Mouse (Mus musculus): ENCODE data around the gene Mia2. TPM values are rescaled to one million over a fixed set of nuclear protein-coding genes. Genes with fewer than 3 reads are reported as not detected.
A peak's percentile ranks its signal among the peaks of the same experiment; 100 is the strongest.

Mia2 gene
- polyA plus RNA-seq, 1 experiment from 2014 or later = 58.2 TPM

- H3K4me2 ChIP-seq (replicated peaks) = no peak overlapping the region
- no peaks in the 10 kb centered on the region for H3K36me3 ChIP-seq
- no peaks in the 10 kb centered on the region for H3K27me3 ChIP-seq
- ATAC-seq (ENCODE audit: insufficient number of reproducible peaks, low FRiP score, low TSS enrichment, low read depth) = no peak
- H3K27ac ChIP-seq (replicated peaks) = no peak overlapping the region
- no peak overlapping the region for H3K9ac ChIP-seq
- no peaks in the 10 kb centered on the region for H3K4me1 ChIP-seq
- no peaks in the 10 kb centered on the region for H3K9me3 ChIP-seq (replicated peaks)
- no peak overlapping the region for H3K4me3 ChIP-seq (replicated peaks)
- 80% methylated on average over 6 of the region's 6 CpGs for WGBS
These were observed 10.3 kb downstream of the Mia2 start for GRCm38 (mm10) chr12:59105914-59106313.

- 80% methylated on average over 5 of the region's 5 CpGs for WGBS
- Histone ChIP-seq H3K9me3 (replicated peaks) (no peaks in the 10 kb centered on the region), H3K4me1 (no peaks in the 10 kb centered on the region), H3K4me2 (replicated peaks) (no peak overlapping the region), H3K27ac (replicated peaks) (no peak overlapping the region), H3K27me3 (no peaks in the 10 kb centered on the region), H3K36me3 (no peaks in the 10 kb centered on the region), H3K4me3 (replicated peaks) (no peak overlapping the region), H3K9ac (no peak overlapping the region)
- no peak for ATAC-seq (ENCODE audit: insufficient number of reproducible peaks, low FRiP score, low TSS enrichment, low read depth)
These were observed 10.9 kb downstream of the Mia2 start for GRCm38 (mm10) chr12:59106491-59106890.

GRCm38 (mm10) chr12:59107926-59108325 lies 12.3 kb downstream of the Mia2 start:
- Histone ChIP-seq H3K4me1 (no peaks in the 10 kb centered on the region), H3K4me3 (replicated peaks) (no peak overlapping the region), H3K9me3 (replicated peaks) (no peaks in the 10 kb centered on the region), H3K4me2 (replicated peaks) (no peak overlapping the region), H3K27me3 (no peaks in the 10 kb centered on the region), H3K27ac (replicated peaks) (no peak overlapping the region), H3K9ac (no peak overlapping the region), H3K36me3 (no peaks in the 10 kb centered on the region)
- no peak for ATAC-seq (ENCODE audit: insufficient number of reproducible peaks, low FRiP score, low TSS enrichment, low read depth)
- WGBS = 82% methylated on average over 4 of the region's 4 CpGs

- Histone ChIP-seq H3K9me3 (replicated peaks) (no peaks in the 10 kb centered on the region), H3K9ac (no peak overlapping the region), H3K4me2 (replicated peaks) (no peak overlapping the region), H3K4me3 (replicated peaks) (no peak overlapping the region), H3K36me3 (no peaks in the 10 kb centered on the region), H3K4me1 (no peaks in the 10 kb centered on the region), H3K27me3 (no peaks in the 10 kb centered on the region), H3K27ac (replicated peaks) (no peak overlapping the region)
- ATAC-seq (ENCODE audit: insufficient number of reproducible peaks, low FRiP score, low TSS enrichment, low read depth) = no peak
- 77% methylated on average over 3 of the region's 3 CpGs for WGBS
These were observed 21.6 kb downstream of the Mia2 start for GRCm38 (mm10) chr12:59117184-59117583.

- 78% methylated on average over 2 of the region's 2 CpGs for WGBS
- ATAC-seq (ENCODE audit: insufficient number of reproducible peaks, low FRiP score, low TSS enrichment, low read depth) = no peak
- no peak overlapping the region for H3K4me2 ChIP-seq (replicated peaks)
- no peaks in the 10 kb centered on the region for H3K4me1 ChIP-seq
- H3K27me3 ChIP-seq = no peaks in the 10 kb centered on the region
- no peaks in the 10 kb centered on the region for H3K36me3 ChIP-seq
- no peaks in the 10 kb centered on the region for H3K9me3 ChIP-seq (replicated peaks)
- no peak overlapping the region for H3K27ac ChIP-seq (replicated peaks)
- H3K4me3 ChIP-seq (replicated peaks) = no peak overlapping the region
- H3K9ac ChIP-seq = no peak overlapping the region
These were observed 29.8 kb downstream of the Mia2 start for GRCm38 (mm10) chr12:59125426-59125825.

- H3K9me3 ChIP-seq (replicated peaks) = no peaks in the 10 kb centered on the region
- peak overlapping the region; percentile 58; the same call in 1 of the 2 replicates for H3K27ac ChIP-seq (replicated peaks)
- H3K36me3 ChIP-seq = no peaks in the 10 kb centered on the region
- H3K9ac ChIP-seq = no peak overlapping the region
- ATAC-seq (ENCODE audit: insufficient number of reproducible peaks, low FRiP score, low TSS enrichment, low read depth) = no peak
- WGBS = 71% methylated on average over 10 of the region's 10 CpGs
- H3K4me3 ChIP-seq (replicated peaks) = no peak overlapping the region
- peaks cover 11% of the 10 kb centered on the region for H3K4me1 ChIP-seq
- H3K4me2 ChIP-seq (replicated peaks) = no peak overlapping the region
- no peaks in the 10 kb centered on the region for H3K27me3 ChIP-seq
These were observed 32.9 kb downstream of the Mia2 start for GRCm38 (mm10) chr12:59128501-59128900.

- Histone ChIP-seq H3K4me1 (peaks cover 11% of the 10 kb centered on the region), H3K4me3 (replicated peaks) (peak overlapping the region; percentile 92; the same call in 1 of the 2 replicates), H3K4me2 (replicated peaks) (peak overlapping the region; percentile 63), H3K27me3 (no peaks in the 10 kb centered on the region), H3K9me3 (replicated peaks) (no peaks in the 10 kb centered on the region), H3K27ac (replicated peaks) (peak overlapping the region; percentile 58; the same call in 1 of the 2 replicates), H3K36me3 (no peaks in the 10 kb centered on the region), H3K9ac (no peak overlapping the region)
- no peak for ATAC-seq (ENCODE audit: insufficient number of reproducible peaks, low FRiP score, low TSS enrichment, low read depth)
- 41% methylated on average over 7 of the region's 7 CpGs for WGBS
These were observed 33.4 kb downstream of the Mia2 start for GRCm38 (mm10) chr12:59129038-59129437.

GRCm38 (mm10) chr12:59129592-59129991 lies 34.0 kb downstream of the Mia2 start:
- peak overlapping the region; percentile 92 for H3K4me3 ChIP-seq (replicated peaks)
- H3K27me3 ChIP-seq = no peaks in the 10 kb centered on the region
- H3K9me3 ChIP-seq (replicated peaks) = no peaks in the 10 kb centered on the region
- H3K36me3 ChIP-seq = no peaks in the 10 kb centered on the region
- peak overlapping the region; percentile 94 for H3K27ac ChIP-seq (replicated peaks)
- no peak for ATAC-seq (ENCODE audit: insufficient number of reproducible peaks, low FRiP score, low TSS enrichment, low read depth)
- H3K9ac ChIP-seq = peak overlapping the region; percentile 31; the same call in 1 of the 2 replicates
- WGBS = 4% methylated on average over 6 of the region's 6 CpGs
- peak overlapping the region; percentile 63 for H3K4me2 ChIP-seq (replicated peaks)
- peaks cover 11% of the 10 kb centered on the region for H3K4me1 ChIP-seq

GRCm38 (mm10) chr12:59130249-59130648 lies 34.6 kb downstream of the Mia2 start:
- peak overlapping the region; percentile 92 for H3K4me3 ChIP-seq (replicated peaks)
- 2% methylated on average over 3 of the region's 3 CpGs for WGBS
- ATAC-seq (ENCODE audit: insufficient number of reproducible peaks, low FRiP score, low TSS enrichment, low read depth) = no peak
- no peaks in the 10 kb centered on the region for H3K27me3 ChIP-seq
- no peaks in the 10 kb centered on the region for H3K9me3 ChIP-seq (replicated peaks)
- H3K9ac ChIP-seq = peak overlapping the region; percentile 93; the same call in 1 of the 2 replicates
- H3K27ac ChIP-seq (replicated peaks) = peak overlapping the region; percentile 94
- H3K4me1 ChIP-seq = peaks cover 11% of the 10 kb centered on the region
- no peaks in the 10 kb centered on the region for H3K36me3 ChIP-seq
- peak overlapping the region; percentile 63 for H3K4me2 ChIP-seq (replicated peaks)

- Histone ChIP-seq H3K9me3 (replicated peaks) (no peaks in the 10 kb centered on the region), H3K4me2 (replicated peaks) (peak overlapping the region; percentile 63), H3K27ac (replicated peaks) (peak overlapping the region; percentile 94), H3K27me3 (no peaks in the 10 kb centered on the region), H3K9ac (peak overlapping the region; percentile 93), H3K36me3 (no peaks in the 10 kb centered on the region), H3K4me1 (peaks cover 11% of the 10 kb centered on the region), H3K4me3 (replicated peaks) (peak overlapping the region; percentile 92)
- under 1% methylated on average over 100 of the region's 100 CpGs for WGBS
- peak; percentile 96 for ATAC-seq (ENCODE audit: insufficient number of reproducible peaks, low FRiP score, low TSS enrichment, low read depth)
These were observed 35.3 kb downstream of the Mia2 start for GRCm38 (mm10) chr12:59130651-59131577.

- Histone ChIP-seq H3K27me3 (no peaks in the 10 kb centered on the region), H3K4me2 (replicated peaks) (peak overlapping the region; percentile 63), H3K4me3 (replicated peaks) (peak overlapping the region; percentile 92), H3K9ac (peak overlapping the region; percentile 93), H3K36me3 (no peaks in the 10 kb centered on the region), H3K4me1 (peaks cover 11% of the 10 kb centered on the region), H3K9me3 (replicated peaks) (no peaks in the 10 kb centered on the region), H3K27ac (replicated peaks) (peak overlapping the region; percentile 94)
- under 1% methylated on average over 30 of the region's 30 CpGs for WGBS
- ATAC-seq (ENCODE audit: insufficient number of reproducible peaks, low FRiP score, low TSS enrichment, low read depth) = no peak; the same call in 1 of the 2 replicates
These were observed 36.0 kb downstream of the Mia2 start for GRCm38 (mm10) chr12:59131578-59131946.

Data from embryonic facial prominence, embryonic 15.5 days (tissue).